Mouse (Mus musculus) left cerebral cortex, adult 8-10 months (tissue): Measurements from ENCODE around the gene Trio. TPM values are rescaled to one million over a fixed set of nuclear protein-coding genes. Genes with fewer than 3 reads are reported as not detected.
A peak's percentile ranks its signal among the peaks of the same experiment; 100 is the strongest.

Source experiments
- DNase-seq, 2 experiments: peaks; one replicate each; pipeline ENCODE4 v3.0.0; 2022; ENCODE audit warnings: low spot score in 2 of 2
- total RNA-seq, 4 experiments: library from RNA; stranded (reverse); gene quantifications; 2 replicates each; pipeline ENCODE4 v1.2.4; 2022

Gene Trio
- total RNA-seq = 100 to 1,000 TPM; 199 to 218 (median 207) TPM

DNA sequence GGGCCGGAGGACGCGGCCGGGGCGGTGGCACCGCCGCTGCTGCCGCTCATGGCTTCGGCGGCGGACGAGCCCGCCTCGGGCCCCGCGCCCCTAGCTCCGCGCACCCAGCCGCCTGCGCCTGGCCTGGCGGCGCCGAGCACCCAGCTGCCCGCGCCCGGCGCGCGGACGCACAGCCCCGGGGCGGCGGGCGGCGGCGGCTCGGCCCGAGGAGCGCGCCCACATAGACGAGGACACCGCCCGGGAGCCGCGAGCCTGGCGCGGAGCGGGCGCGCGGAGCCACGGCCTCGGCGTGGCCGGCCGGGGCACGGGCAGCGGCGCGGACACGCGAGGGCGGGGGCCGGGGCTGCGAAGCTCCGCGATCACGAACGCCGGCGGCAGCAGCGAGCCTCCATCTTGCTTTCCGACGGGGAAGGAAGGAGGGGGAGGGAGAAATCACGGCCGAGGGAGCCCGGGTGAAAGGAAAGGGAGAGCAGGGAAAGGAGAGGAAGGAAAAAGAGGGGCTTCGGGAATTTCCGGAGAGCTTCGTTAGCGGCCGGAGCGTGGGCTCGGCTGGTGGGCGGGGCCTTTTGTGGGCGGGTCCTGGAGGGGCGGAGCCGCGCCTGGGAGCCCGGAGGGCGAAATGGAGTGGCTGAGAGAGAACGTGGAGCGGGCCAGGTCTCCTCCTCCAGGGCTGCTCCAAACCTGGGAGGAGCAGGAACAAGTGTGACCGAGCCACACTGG is at the start of gene Trio:
Gene Trio, minus strand, starts transcription at position 402 of the 720 bp plus-strand sequence.
- DNase-seq = peak; percentile 93 to 95

DNA sequence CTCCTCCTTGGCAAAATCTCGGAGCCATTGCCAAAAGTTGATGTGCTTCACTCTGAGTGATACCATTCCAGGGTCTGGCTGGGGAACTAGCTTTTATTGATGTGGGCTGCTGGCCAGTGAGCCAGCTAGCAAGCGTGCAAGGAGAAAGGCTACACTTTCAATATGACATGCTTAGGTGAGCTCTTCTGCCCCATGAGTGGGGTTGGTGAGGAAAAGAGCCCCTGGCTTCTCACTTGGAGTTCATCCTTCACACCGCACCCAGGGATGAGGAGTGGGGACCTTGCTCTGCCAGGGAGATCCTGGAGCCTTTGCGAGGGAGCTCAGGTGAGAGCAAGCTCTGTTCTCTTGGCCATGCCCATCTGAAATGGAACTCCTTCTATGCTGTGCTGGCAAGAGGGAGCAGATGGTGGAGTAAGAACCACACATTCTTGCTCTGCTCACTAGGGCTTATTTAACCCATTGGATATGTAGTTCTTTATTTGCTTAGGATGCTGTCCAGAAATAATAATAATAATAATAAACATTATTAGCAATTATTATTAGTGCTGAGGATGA is 48.8 kb upstream of the Trio start:
- DNase-seq = no peak

DNA sequence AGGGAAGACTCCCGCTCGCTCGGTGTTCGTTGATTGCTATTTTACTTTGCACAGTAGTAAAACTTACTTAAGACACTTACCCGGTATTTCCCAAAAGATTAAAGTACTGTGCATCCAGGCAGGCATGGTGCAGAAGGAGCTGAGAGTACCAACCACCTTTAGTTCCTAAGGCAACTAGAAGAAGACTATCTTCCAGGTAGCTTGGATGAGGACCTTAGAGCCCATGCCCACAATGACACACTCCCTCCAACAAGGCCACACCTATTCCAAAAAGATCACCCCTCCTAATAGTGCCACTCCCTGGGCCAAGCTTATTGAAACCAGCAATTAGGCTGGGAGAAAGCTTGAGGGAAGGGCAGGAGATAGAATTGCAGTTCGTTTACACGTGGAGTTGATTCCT is 46.0 kb upstream of the Trio start:
- no peak for DNase-seq

DNA sequence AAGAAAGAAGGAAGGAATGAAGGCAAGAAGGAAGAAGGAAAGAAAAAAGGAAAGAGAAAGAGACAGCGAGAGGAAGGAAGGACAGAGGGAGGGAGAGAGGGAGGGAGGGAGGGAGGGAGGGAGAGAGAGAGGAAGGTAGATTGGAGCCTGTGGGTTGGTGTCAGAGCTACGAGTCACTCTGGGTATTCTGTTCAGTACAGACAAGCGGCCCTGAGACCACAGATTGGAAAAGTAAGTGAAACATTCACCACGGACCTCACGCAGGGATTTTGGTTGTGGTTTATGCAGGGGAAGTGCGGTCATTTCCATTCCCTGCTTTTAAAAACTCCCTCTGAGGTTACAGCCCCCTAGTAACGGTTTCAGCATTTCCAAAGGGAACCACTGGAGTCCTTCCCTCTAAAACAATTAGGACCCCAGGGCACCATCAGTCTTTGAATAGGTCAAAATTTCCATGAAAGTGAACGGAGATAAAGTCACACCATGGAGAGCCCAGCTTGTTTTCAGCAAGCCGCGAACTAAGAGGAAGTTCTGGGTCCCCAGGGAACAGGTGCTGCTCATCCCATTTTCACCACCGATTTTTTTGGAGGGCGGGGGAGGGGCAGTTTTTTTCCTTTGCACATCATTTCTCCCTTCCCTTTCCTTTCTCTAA is 45.2 kb upstream of the Trio start:
- DNase-seq = no peak

DNA sequence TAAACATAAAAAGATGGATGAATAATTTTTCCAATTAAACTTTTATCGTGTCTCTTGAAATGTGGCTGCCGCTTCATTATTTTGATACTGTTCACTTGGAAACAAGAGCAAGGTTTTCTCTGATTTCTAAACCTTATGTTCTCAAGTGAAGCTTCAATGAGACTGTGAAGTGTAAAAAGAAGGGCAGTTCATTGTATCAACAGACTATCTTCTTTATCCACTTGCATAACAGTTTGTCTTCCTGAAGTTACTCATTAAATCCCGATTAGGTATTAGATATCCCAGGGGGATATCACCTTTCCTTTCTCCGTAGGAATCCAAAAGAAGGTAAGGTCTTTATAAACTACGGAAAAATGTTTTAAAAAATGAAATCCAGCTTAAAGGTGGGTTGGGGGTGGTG is 44.6 kb upstream of the Trio start:
- no peak for DNase-seq

DNA sequence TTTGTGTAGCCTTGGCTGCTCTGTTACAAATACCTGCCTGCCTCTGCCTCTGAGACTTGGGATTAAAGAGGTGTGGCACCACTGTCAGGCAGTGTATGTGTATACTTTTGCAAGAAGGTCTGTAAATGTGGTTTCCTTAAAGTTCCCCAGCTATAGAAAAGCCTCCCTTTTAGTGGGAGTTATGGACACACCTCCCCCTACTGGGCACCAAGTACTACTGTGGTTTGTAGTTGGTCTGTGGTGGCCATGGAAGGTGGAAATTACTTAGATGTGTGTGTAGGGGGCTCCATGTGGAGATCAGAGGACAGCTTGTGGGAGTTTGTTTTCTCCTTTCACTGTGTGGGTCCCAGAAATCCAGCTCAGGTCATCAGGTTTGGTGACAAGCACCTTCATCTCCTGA is 41.7 kb upstream of the Trio start:
- no peak for DNase-seq

DNA sequence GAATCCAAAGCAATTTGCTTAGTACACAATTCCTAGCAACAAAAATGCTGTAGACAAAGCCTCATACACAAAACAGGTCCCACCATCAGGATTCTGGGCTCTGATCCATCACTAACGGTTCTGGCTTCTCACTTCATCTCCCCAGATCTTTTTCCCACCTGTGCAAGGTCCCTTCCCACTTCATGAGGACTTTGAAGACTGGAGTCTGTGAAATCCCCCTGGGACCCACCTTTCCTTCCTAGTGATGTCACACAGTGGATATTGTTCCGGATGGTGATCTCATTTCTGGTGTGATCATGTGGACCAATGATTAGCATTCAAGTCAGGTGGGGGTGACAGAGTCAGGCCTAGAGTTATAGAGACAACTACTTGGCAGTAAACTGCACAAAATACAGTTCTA is 40.8 kb upstream of the Trio start:
- no peak for DNase-seq

DNA sequence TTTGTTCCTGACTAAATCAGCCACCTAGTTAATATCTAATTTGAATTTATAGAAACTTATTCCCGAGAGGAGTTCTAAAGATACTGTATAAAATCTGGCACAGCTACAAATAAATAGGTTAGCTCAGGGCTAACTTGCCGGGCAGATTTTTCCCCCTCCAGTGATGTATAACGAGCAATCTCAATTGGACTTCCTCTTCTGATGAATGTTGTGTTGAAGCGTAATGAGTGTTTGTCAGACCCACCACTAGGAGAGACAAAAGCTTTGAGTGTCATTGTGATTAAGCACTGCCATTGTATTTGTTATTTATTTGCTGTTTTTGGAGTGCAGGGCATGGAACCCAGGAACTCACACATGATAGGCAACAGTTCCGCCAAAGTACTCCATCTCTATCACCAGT is 39.9 kb upstream of the Trio start:
- DNase-seq = no peak

DNA sequence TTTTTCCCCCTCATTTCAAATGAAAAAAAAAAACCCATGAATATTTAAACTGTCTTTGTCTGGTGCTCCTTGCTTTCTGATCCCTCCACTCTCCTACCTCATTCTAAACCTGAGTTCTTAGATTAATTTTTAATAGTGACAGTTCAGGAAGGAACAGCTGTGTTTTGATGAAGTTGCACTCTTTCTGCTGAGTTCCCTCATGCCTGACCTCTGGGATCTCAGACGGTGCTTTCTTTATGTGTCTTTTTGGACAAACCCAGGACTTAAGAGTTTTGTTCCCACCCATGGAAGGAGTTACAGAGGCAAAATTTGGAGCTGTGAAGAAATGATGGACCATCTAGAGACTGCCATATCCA is 39.1 kb upstream of the Trio start:
- DNase-seq = no peak

DNA sequence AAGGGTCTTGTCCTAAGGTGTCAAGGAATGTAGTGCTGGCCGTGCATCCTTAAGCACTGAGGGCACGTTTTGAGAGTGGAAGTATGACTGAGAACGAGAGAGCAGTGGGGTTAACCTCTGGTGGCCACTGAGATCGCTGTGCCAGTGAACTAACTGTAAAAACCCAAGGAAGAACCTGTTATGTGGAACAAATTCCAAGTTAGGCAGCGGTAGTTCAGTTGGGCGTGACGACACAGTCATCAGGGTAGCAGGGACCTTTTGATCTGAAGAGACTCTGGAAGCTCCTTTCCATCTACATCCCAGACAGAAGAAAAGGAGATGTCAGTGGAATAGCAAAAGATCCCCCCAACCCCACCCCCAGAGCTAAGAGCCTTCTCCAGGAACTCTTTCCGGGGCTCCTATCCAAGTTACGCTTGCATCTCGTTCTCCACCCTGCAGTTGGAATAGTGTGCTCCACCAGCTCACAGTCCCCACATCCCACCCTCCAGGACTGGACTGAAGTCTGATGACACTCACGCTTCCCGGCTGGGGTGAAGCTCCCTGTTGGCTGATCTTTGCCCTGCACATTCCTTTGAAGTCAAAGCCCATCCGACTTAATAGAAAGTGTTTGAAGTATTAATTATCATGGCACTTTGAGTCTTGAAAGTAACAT is 38.6 kb upstream of the Trio start:
- DNase-seq = no peak

DNA sequence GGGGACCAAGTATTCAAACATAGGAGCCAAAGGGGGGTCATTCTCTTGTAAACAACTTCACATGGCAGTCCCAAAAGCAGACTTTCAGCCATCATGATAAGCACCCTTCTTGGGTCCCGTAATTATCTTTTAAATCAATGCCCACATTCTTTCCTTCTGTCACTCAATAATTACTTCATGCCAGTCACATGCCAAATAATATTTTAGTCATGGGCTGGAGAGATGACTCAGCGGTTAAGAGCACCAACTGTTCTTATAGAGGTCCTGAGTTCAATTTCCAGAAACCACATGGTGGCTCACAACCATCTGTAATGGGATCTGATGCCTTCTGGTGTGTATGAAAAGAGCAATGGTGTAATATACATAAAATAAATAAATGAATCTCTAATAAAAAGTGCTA is 37.8 kb upstream of the Trio start:
- no peak for DNase-seq

DNA sequence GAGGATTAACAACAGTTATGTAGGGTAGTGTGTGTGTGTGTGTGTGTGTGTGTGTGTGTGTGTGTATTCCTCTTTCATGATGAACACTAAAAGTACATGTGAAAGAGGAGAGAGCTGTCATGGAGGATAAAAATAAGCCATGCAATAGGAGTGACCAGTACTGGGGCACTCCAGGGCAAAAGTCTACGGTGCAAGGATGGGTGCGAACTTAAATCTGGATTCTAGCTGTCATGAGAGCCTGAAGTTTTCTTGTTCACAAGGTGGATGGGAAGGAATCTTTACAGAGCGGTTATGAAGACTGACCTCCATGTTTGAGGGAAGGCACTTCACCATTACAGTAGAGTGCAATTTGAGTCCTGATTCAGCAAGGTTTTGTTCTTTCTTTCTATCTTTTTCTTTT is 36.4 kb upstream of the Trio start:
- DNase-seq = no peak

DNA sequence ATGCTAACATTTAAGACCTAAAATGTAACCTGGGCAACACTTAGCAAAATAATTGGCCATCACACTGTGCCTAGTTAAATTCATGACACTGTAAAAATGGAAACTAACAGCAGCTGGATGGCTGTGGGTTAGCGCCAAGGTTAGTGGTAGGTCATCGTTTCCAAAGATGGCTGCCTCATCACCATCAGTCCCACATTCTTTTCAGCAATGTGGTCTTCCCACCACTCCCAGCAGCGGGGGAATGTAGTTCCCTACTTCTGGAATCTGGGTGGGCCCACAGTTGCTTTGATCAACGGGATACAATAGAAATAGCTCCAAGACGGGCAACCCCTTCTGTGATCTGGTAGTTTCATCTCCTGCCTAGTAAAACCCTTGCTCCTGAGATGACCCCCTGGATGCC is 35.3 kb upstream of the Trio start:
- no peak for DNase-seq

DNA sequence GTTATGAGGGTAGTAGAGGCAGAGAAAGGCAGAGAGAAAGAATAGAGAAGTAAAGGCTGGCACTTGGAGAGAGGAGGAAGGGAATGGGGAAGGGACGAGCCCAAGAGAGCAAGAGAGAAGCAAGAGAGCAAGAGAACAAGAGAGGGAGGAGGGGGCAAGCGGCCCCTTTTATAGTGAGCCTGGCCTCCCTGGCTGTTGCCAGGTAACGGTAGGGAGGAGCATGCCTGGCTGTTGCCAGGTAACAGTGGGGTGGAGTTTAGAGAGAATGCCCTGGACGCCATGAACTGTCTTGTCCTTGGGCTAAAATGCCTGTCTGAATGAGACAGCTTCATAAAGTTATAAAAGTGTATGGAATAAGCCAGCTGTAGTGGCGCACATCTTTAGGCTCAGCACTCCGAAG is 34.8 kb upstream of the Trio start:
- DNase-seq = no peak

DNA sequence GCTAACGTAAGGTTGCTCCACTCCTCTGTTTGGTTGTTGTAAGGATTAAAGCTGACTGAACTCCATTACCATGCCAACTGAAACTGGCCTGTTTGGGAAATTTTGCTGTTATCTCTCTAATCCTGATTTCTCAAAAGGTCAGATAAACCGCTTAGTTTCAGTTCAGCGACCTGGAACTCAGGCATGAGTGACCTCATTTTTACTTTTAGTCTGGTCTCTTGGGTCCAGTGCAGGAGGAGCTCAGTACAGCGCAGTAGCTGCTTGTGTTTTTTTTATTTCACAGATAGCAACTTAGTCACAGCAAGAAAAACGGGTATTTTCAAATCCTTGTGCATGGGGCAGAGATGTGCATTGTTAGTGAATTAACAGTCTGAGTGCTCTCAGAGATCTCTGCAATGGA is 31.9 kb upstream of the Trio start:
- DNase-seq = no peak

DNA sequence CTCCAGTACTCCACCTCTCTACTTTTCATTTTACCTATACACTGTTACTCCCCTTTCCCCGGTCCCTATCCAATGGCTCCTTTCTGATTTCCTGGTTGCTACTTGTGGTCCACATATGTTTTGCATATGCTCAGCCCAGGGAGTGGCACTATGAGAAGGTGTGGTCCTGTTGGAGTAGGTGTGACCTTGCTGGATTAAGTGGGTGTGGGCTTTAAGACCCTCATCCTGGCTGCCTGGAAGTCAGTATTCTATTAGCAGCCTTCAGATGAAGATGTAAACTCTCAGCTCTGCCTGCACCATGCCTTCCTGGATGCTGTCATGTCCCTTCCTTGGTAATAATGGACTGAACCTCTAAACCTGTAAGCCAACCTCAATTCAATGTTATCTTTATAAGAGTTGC is 29.1 kb upstream of the Trio start:
- DNase-seq = no peak

DNA sequence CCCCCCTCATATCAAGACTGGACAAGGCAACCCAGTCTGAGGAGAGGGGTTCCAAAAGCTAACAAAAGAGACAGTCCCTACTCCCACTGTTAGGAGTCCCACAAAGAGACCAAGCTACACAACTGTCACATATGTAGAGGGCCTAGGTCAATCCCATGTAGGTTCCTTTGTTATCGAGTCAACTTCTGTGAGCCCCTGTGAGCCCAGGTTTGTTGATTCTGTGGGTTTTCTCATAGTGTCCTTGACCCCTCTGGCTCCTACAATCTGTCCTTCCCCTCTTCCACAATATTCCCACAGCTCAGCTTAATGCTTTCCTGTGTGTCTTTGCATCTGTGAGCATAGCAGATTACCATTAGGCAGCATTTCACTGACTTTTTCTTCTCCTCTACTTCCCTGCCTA is 28.5 kb upstream of the Trio start:
- no peak for DNase-seq

DNA sequence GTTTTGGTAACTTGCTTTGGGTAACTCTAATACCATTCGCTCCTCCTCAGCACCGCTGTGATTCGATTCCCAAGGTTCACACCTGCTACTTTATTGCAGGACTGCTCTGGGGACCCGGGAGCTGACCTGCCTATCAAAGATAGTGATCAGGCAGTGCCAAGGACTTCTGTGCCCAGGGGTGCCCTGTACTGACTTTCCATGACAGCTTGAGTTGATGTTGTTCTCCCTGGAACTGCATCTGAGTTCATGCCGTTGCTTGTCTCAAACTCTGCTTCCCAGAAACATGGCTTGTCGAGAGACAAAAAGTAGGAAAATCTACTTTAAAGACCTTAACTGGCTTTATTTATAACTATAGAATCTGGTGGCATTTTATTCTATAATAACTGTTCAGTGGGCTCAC is 27.6 kb upstream of the Trio start:
- no peak for DNase-seq

DNA sequence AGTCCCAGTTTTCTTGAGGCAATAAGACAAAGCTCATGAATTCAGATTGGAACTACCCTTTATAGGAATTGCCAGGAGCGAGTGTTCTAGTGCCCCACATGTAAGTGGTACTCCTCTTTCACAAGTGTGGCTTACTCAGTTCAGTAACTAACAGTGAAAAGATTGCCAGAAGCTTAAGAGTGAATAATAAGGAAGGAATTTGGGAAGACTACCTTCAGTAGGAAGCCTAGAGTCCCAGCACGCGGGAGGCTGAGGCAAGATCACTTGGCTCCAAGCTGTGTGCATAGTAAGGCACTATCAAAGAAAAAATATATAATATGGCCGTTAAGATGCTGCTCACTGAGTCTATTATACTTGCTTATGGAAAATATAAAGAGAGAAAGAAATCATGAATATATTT is 26.2 kb upstream of the Trio start:
- no peak for DNase-seq

DNA sequence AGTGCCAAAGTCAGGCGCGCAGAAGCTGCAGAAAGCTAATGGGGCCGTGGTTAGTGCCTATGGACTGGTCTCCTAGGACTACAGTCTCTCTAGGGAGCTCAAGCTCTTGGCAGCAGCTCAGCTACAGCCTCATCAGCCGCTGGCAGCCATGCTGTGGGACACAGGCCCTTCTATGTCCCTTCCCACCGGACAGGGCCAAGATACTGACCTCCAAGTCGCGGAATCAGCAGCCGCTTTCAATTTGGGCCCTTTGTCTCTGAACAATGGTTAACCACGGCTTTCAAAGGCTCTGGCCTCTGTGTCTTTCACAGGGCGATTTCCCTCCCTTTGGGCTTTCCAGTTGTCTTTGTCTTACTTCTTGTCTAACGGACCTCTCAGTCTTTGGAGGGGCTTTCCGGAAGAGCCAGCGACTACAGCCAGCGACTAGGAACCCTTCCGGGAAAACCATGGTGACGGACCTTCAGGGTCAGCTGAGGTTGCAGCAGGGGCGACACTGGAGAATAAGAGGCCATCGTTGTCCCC is 25.5 kb upstream of the Trio start:
- DNase-seq = peak in 1 of 2 experiments; percentile 23

DNA sequence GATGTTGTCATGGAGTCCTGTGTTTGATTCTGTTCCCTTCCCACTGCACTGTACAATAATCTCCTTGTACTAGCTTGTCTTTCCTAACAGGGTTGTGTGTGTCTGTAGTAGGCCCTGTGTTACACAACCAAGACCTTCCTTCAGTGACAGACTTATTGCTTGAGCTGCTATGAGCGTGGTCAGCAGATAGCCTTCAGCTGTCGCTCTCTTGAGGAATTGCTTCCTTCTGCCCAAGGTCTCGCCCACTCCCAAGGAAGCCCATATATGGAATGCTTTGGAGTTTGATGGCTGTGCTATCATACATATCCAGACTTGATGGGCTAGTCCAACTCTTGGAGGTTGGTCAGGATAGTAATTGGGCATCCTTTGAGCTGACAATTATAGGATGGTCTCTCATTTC is 22.1 kb upstream of the Trio start:
- no peak for DNase-seq

DNA sequence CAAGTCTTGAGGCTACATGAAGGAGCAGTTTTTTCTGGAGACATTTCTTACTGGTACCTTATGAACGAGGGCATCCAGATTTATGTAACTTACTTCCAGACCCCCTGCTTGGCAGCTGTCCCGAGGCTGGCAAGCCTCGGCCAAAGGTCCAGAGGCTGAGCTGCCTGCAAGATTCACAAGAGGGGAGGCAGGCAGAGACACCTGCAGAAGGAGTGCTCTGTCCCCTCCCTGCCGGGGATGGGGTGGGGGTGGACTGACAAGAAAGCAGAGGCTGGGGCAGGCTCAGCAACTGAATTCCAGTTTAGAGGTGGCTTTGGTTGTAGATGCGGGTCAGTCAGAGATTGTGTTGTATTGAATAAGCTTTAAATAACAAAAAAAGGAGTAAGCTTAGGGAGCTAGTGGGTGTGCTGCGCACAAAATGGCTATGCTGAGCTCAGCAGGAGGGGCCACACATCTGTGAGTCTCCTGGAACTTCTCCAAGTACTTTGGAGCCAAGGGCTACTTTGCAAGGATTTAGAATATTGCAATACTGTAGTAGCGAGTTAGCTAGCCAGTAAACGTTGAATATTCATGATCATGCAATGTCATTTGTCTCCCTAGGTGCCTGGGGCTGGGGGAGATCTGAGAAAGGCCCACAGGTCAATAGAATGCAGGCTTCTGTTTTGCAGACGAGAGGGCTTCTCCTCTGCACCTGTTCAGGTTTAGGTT is 15.7 kb upstream of the Trio start:
- no peak for DNase-seq
